Mouse (Mus musculus): ENCODE data around the gene Gse1.

- no peak for TF ChIP-seq ZNF384 (IDR thresholded peaks at IDR 0.05; ENCODE audit: low read depth, low read length)
- no peak for TF ChIP-seq MAFK (IDR thresholded peaks at IDR 0.05; ENCODE audit: insufficient read depth, low read depth, low read length)
- TF ChIP-seq CHD2 (IDR thresholded peaks at IDR 0.05; ENCODE audit: low read depth, low read length): no peak
Observed at GRCm38 (mm10) chr8:120547562-120547961, 319.3 kb downstream of the Gse1 start.
